Mouse (Mus musculus): ENCODE data around the gene Anp32a.

DNA sequence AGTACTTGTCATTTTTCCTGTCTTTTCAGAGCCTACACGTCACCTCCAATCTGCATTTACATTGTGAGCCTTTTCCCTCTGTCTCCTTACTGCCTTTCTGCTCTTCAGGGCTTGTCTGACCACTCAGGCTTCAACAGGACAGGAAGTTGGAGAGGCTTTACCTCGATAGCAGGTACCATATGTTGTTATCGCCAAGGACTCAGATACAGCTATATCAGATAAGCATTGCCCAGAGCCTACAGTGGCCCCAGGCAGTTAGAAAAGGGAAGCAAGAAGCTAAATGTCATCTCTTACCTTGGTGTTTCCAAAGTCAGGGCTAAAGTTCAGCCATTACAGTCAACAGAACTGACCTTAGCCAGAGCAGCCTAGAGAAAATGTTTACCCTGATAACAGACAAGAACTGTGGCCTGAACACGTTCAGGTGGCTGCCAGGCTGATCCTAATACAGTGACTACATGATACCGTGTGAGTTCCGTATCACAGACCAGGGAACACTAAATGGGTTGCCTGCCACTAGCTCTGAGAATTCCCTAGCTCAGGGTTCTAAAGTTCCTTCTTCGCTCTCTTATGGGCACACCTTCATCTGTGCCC lies 65.4 kb downstream of the Anp32a start:
- TF ChIP-seq GATA1 (IDR thresholded peaks at IDR 0.05; ENCODE audit: borderline replicate concordance, low read length) = no peak
- TF ChIP-seq FLI1 (IDR thresholded peaks at IDR 0.05; ENCODE audit: low read length) = no peak

All from megakaryocyte, embryonic 14.5 days (primary cell).